Mouse (Mus musculus): ENCODE measurements around the gene Hist1h2bk. TPM values are rescaled to one million over a fixed set of nuclear protein-coding genes. Genes with fewer than 3 reads are reported as not detected.
"Not testable (repeated sequence)": the region's sequence is repeated elsewhere in the genome, so short reads cannot be mapped to it uniquely, and the experiment has no call there.

Gene Hist1h2bk
- total RNA-seq, 2 experiments from 2014 or later: 80.3 to 90.2 TPM

GRCm38 (mm10) chr13:22051523-22051859, 15.8 kb downstream of the Hist1h2bk start:
- intact Hi-C loops (cut with DNase I; ENCODE audit: low total_unique reads): no loop called here

GRCm38 (mm10) chr13:22053754-22054153, 18.1 kb downstream of the Hist1h2bk start:
- intact Hi-C loops (cut with DNase I; ENCODE audit: low total_unique reads): no loop called here
- DNase-seq: no peak

More at GRCm38 (mm10) chr13:22051523-22051859, 15.8 kb downstream of the Hist1h2bk start:
- DNase-seq: no peak

- intact Hi-C loops (cut with DNase I; ENCODE audit: low total_unique reads): no loop called here
Measured at GRCm38 (mm10) chr13:22061422-22061821, 25.8 kb downstream of the Hist1h2bk start.

GRCm38 (mm10) chr13:22063468-22063867, 27.8 kb downstream of the Hist1h2bk start:
- intact Hi-C loops (cut with DNase I; ENCODE audit: low total_unique reads): no loop called here
- no peak for DNase-seq

More at GRCm38 (mm10) chr13:22061422-22061821, 25.8 kb downstream of the Hist1h2bk start:
- DNase-seq: no peak

- DNase-seq; intact Hi-C loops (cut with DNase I; ENCODE audit: low total_unique reads): not testable (repeated sequence)
Measured at GRCm38 (mm10) chr13:22084140-22084539, 48.5 kb downstream of the Hist1h2bk start, which contains the start of gene Vmn1r188. Gene Vmn1r188, plus strand, starts transcription at chr13:22084440.

Small RNA genes within 50 kb of the gene (microRNA-seq; reads per million reads assigned to microRNA genes)
- gene Gm26300 (0 reads per million in 2 experiments), gene Gm44390 (0 reads per million in 2 experiments), gene Gm44486 (0 reads per million in 2 experiments)

Other genes starting within 250 kb of the Hist1h2bk start
- gene Hist1h2an, start 248.7 kb upstream of the Hist1h2bk start, total RNA-seq (2021): 10 to 100 TPM in 1 of 2 experiments, 1 to 10 TPM in 1; 7.8 to 10.7 TPM
- 10 to 100 TPM; 32.1 to 32.8 TPM for gene Hist1h2bp, start 248.4 kb upstream of the Hist1h2bk start, total RNA-seq (2021)
- gene Hist1h2bq, start 225.7 kb upstream of the Hist1h2bk start, total RNA-seq (2021): 10 to 100 TPM; 58.2 to 75.5 TPM
- 10 to 100 TPM; 67.5 to 87.1 TPM for gene Hist1h2ao, start 225.4 kb upstream of the Hist1h2bk start, total RNA-seq (2021)
- gene Hist1h4m, start 224.1 kb upstream of the Hist1h2bk start, total RNA-seq (2021): 100 to 1,000 TPM; 150 to 154 TPM
- gene Hist1h4n, start 203.7 kb upstream of the Hist1h2bk start, total RNA-seq (2021): 10 to 100 TPM; 26.8 to 27.2 TPM
- 10 to 100 TPM; 29.4 to 69.3 TPM for gene Hist1h2ap, start 202.4 kb upstream of the Hist1h2bk start, total RNA-seq (2021)
- 10 to 100 TPM; 57.8 to 74.3 TPM for gene Hist1h2br, start 202.1 kb upstream of the Hist1h2bk start, total RNA-seq (2021)
- gene Zfp184, start 90.8 kb upstream of the Hist1h2bk start, total RNA-seq (2021): under 1 TPM; 0.33 to 0.38 TPM
- not detected for gene Pom121l2, start 54.7 kb upstream of the Hist1h2bk start, total RNA-seq (2021)
- not detected for gene Prss16, start 26.1 kb upstream of the Hist1h2bk start, total RNA-seq (2021)
- gene Hist1h2ah, start 302 bp upstream of the Hist1h2bk start, total RNA-seq (2021): 10 to 100 TPM; 45.8 to 69.2 TPM
- 10 to 100 TPM; 46.4 to 49.7 TPM for gene Hist1h4i, start 5.5 kb downstream of the Hist1h2bk start, total RNA-seq (2021)
- 10 to 100 TPM; 40.6 to 42.0 TPM for gene Hist1h2ag, start 7.1 kb downstream of the Hist1h2bk start, total RNA-seq (2021)
- gene Hist1h2bj, start 7.3 kb downstream of the Hist1h2bk start, total RNA-seq (2021): 10 to 100 TPM; 41.8 to 44.7 TPM
- not detected for gene Vmn1r188, start 48.6 kb downstream of the Hist1h2bk start, total RNA-seq (2021)
- gene Vmn1r189, start 70.0 kb downstream of the Hist1h2bk start, total RNA-seq (2021): not detected
- gene Vmn1r191, start 148.1 kb downstream of the Hist1h2bk start, total RNA-seq (2021): not detected
- not detected for gene Vmn1r192, start 155.3 kb downstream of the Hist1h2bk start, total RNA-seq (2021)
- gene Vmn1r193, start 187.3 kb downstream of the Hist1h2bk start, total RNA-seq (2021): not detected
- gene Vmn1r194, start 208.3 kb downstream of the Hist1h2bk start, total RNA-seq (2021): not detected
- gene Vmn1r195, start 234.7 kb downstream of the Hist1h2bk start, total RNA-seq (2021): not detected